Mouse (Mus musculus): ENCODE data around the gene Stxbp5. TPM values are rescaled to one million over a fixed set of nuclear protein-coding genes. Genes with fewer than 3 reads are reported as not detected.

Stxbp5 gene
- total and polyA plus RNA-seq, 3 experiments = 9.8 to 20.1 (median 11.2) TPM

GRCm38 (mm10) chr10:9801571-9801970 lies 99.3 kb downstream of the Stxbp5 start:
- no peaks in the 10 kb centered on the region for H3K79me2 ChIP-seq (replicated peaks; ENCODE audit: control insufficient read depth, extremely low read depth, insufficient read depth, poor library complexity, severe bottlenecking)
- dilution Hi-C loops (cut with MboI; ENCODE audit: extremely low pct_ligation_motif_present, extremely low pct_unique_long_range_greater_than_20kb, low sequenced_read_pairs) = no loop called here
- H3K27me3 ChIP-seq (replicated peaks) = no peaks in the 10 kb centered on the region
- H3K9ac ChIP-seq (ENCODE audit: insufficient read depth, low read depth) = no peak overlapping the region
- no peaks in the 10 kb centered on the region for H3K9me3 ChIP-seq (replicated peaks; ENCODE audit: low read length)
- TF ChIP-seq POLR2AphosphoS2 (IDR thresholded peaks at IDR 0.05; ENCODE audit: low read depth, low read length) (no peak), RCOR1 (conservative IDR thresholded peaks at IDR 0.05; ENCODE audit: low read depth, low read length) (no peak), ZMIZ1 (IDR thresholded peaks at IDR 0.05; ENCODE audit: low read depth, low read length) (no peak), JUN (IDR thresholded peaks at IDR 0.05; ENCODE audit: insufficient read depth, low read depth, low read length) (no peak), PAX5 (IDR thresholded peaks at IDR 0.05; ENCODE audit: low read length) (no peak), CTCF (conservative IDR thresholded peaks at IDR 0.05 in 1 of 2, IDR thresholded peaks at IDR 0.05 in 1 of 2; ENCODE audit: low read depth in 2 of 2, low read length in 2 of 2) (no peak), CHD1 (IDR thresholded peaks at IDR 0.05; ENCODE audit: low read depth, low read length) (no peak), CHD2 (IDR thresholded peaks at IDR 0.05; ENCODE audit: low read length) (no peak), ZC3H11A (IDR thresholded peaks at IDR 0.05; ENCODE audit: low read depth, low read length) (no peak), RAD21 (IDR thresholded peaks at IDR 0.05; ENCODE audit: low read depth, low read length) (no peak), MAZ (IDR thresholded peaks at IDR 0.05; ENCODE audit: low read depth, low read length) (no peak), ELF1 (IDR thresholded peaks at IDR 0.05; ENCODE audit: low read depth, low read length) (no peak), KAT2A (IDR thresholded peaks at IDR 0.05; ENCODE audit: insufficient replicate concordance, low read length) (no peak), MYC (IDR thresholded peaks at IDR 0.05; ENCODE audit: low read depth, low read length) (no peak), UBTF (IDR thresholded peaks at IDR 0.05; ENCODE audit: low read depth, low read length) (no peak), POLR2A (IDR thresholded peaks at IDR 0.05; ENCODE audit: low read depth, low read length) (no peak), ETS1 (conservative IDR thresholded peaks at IDR 0.05; ENCODE audit: low read depth, low read length) (no peak), JUND (conservative IDR thresholded peaks at IDR 0.05; ENCODE audit: low read depth, low read length) (no peak)
- H3K4me3 ChIP-seq (replicated peaks in 1 of 3; ENCODE audit: low read depth in 2 of 3, low read length in 2 of 3, poor library complexity in 1 of 3) = no peak overlapping the region
- DNase-seq (ENCODE audit: extremely low read depth) = no peak
- in situ Hi-C loops (cut with MboI; ENCODE audit: low pct_ligation_motif_present, low pct_unique_long_range_greater_than_20kb, low sequenced_read_pairs) = loop anchor here (25.0 kb wide), 1 partner anchor 511 kb away; no protein-coding TSS in a partner anchor
- no peak overlapping the region for H3K27ac ChIP-seq (ENCODE audit: insufficient read depth, low read depth)
- H3K4me2 ChIP-seq (ENCODE audit: insufficient read depth, low read depth, poor library complexity, severe bottlenecking) = no peak overlapping the region
- H3K4me1 ChIP-seq (ENCODE audit: control insufficient read depth in 1 of 2, insufficient read depth in 2 of 2) = peaks cover 2 to 32% of the 10 kb centered on the region in 2 experiments; a peak in 3 of 4 replicates
- peaks cover 13 to 53% of the 10 kb centered on the region in 2 experiments for H3K36me3 ChIP-seq (replicated peaks in 1 of 2; ENCODE audit: control insufficient read depth in 1 of 2, insufficient read depth in 1 of 2, low read length in 1 of 2)

- dilution Hi-C loops (cut with MboI; ENCODE audit: extremely low pct_ligation_motif_present, extremely low pct_unique_long_range_greater_than_20kb, low sequenced_read_pairs) = no loop called here
Observed at GRCm38 (mm10) chr10:9799085-9799484, 101.8 kb downstream of the Stxbp5 start.

More at GRCm38 (mm10) chr10:9799085-9799484, 101.8 kb downstream of the Stxbp5 start:
- TF ChIP-seq USF2 (conservative IDR thresholded peaks at IDR 0.05; ENCODE audit: low read depth, low read length) (no peak), MEF2A (IDR thresholded peaks at IDR 0.05; ENCODE audit: borderline replicate concordance, low read depth, low read length) (no peak), HCFC1 (IDR thresholded peaks at IDR 0.05; ENCODE audit: low read depth, low read length) (no peak), SMC3 (IDR thresholded peaks at IDR 0.05; ENCODE audit: low read depth, low read length) (no peak), MAZ (IDR thresholded peaks at IDR 0.05; ENCODE audit: low read depth, low read length) (no peak)
- Histone ChIP-seq H3K9me3 (replicated peaks; ENCODE audit: low read length) (no peaks in the 10 kb centered on the region), H3K4me2 (ENCODE audit: insufficient read depth, low read depth, poor library complexity, severe bottlenecking) (no peak overlapping the region), H3K9ac (ENCODE audit: insufficient read depth, low read depth) (no peak overlapping the region), H3K4me1 (ENCODE audit: control insufficient read depth in 1 of 2, insufficient read depth in 2 of 2) (peaks cover 2 to 23% of the 10 kb centered on the region in 2 experiments; a peak in 3 of 4 replicates), H3K27me3 (replicated peaks) (no peaks in the 10 kb centered on the region), H3K27ac (ENCODE audit: insufficient read depth, low read depth) (no peak overlapping the region), H3K4me3 (replicated peaks in 1 of 3; ENCODE audit: low read depth in 2 of 3, low read length in 2 of 3, poor library complexity in 1 of 3) (no peak overlapping the region), H3K79me2 (replicated peaks; ENCODE audit: control insufficient read depth, extremely low read depth, insufficient read depth, poor library complexity, severe bottlenecking) (no peaks in the 10 kb centered on the region), H3K36me3 (replicated peaks in 1 of 2; ENCODE audit: control insufficient read depth in 1 of 2, insufficient read depth in 1 of 2, low read length in 1 of 2) (peaks cover 18 to 54% of the 10 kb centered on the region in 2 experiments)
- DNase-seq (ENCODE audit: extremely low read depth) = no peak
- in situ Hi-C loops (cut with MboI; ENCODE audit: low pct_ligation_motif_present, low pct_unique_long_range_greater_than_20kb, low sequenced_read_pairs) = no loop called here
